Mouse (Mus musculus): ENCODE data around the gene Pcyt1a. TPM values are rescaled to one million over a fixed set of nuclear protein-coding genes. Genes with fewer than 3 reads are reported as not detected.
"Not testable (repeated sequence)": the region's sequence is repeated elsewhere in the genome, so short reads cannot be mapped to it uniquely, and the experiment has no call there.

Gene Pcyt1a
- polyA plus RNA-seq, 1 experiment from 2014 or later = 48.2 TPM

DNA sequence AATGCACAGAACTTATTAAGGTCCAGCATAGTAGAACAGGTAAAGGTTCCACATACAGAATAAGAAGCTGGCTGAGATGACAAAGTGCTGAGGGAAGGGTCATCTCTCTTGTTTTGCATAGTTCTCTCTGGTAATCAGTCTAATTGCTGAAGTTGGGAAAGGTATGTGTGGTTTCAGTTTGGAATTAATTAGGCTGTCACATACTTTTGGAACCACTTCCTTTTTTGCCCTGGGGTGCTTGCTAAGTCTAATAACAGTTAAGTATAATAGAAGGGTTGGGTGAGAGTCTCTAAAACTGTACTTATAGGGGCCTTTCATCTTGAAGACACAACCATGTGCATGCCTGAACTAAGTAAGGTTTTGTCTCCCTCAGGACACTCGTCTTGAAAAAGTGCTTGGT lies 5.9 kb downstream of the Pcyt1a start:
- ATAC-seq (ENCODE audit: low FRiP score) = no peak
- 84% methylated on average over 1 of the region's 1 CpGs for WGBS
- Histone ChIP-seq H3K4me1 (replicated peaks) (peaks cover 11% of the 10 kb centered on the region), H3K4me2 (no peak overlapping the region), H3K36me3 (peaks cover 12% of the 10 kb centered on the region; the same call in 1 of the 2 replicates), H3K9me3 (no peaks in the 10 kb centered on the region), H3K9ac (no peak overlapping the region), H3K27ac (no peak overlapping the region), H3K27me3 (no peaks in the 10 kb centered on the region), H3K4me3 (no peak overlapping the region)

GRCm38 (mm10) chr16:32437266-32437665 lies 6.5 kb downstream of the Pcyt1a start:
- 98% methylated on average over 1 of the region's 1 CpGs for WGBS
- H3K4me3 ChIP-seq = no peak overlapping the region

GRCm38 (mm10) chr16:32441432-32441831 lies 10.7 kb downstream of the Pcyt1a start:
- WGBS = 91% methylated on average over 3 of the region's 3 CpGs
- Histone ChIP-seq H3K4me1 (replicated peaks) (no peaks in the 10 kb centered on the region), H3K36me3 (peaks cover 12% of the 10 kb centered on the region; the same call in 1 of the 2 replicates), H3K27me3 (no peaks in the 10 kb centered on the region), H3K4me3 (no peak overlapping the region), H3K9me3 (no peaks in the 10 kb centered on the region), H3K4me2 (no peak overlapping the region), H3K27ac (no peak overlapping the region), H3K9ac (no peak overlapping the region)
- ATAC-seq (ENCODE audit: low FRiP score) = no peak

More at GRCm38 (mm10) chr16:32437266-32437665, 6.5 kb downstream of the Pcyt1a start:
- peaks cover 5% of the 10 kb centered on the region for H3K4me1 ChIP-seq (replicated peaks)
- H3K27me3 ChIP-seq = no peaks in the 10 kb centered on the region
- H3K4me2 ChIP-seq = no peak overlapping the region
- no peaks in the 10 kb centered on the region for H3K9me3 ChIP-seq
- peaks cover 12% of the 10 kb centered on the region; the same call in 1 of the 2 replicates for H3K36me3 ChIP-seq
- no peak overlapping the region for H3K9ac ChIP-seq
- no peak overlapping the region for H3K27ac ChIP-seq
- ATAC-seq (ENCODE audit: low FRiP score) = no peak

DNA sequence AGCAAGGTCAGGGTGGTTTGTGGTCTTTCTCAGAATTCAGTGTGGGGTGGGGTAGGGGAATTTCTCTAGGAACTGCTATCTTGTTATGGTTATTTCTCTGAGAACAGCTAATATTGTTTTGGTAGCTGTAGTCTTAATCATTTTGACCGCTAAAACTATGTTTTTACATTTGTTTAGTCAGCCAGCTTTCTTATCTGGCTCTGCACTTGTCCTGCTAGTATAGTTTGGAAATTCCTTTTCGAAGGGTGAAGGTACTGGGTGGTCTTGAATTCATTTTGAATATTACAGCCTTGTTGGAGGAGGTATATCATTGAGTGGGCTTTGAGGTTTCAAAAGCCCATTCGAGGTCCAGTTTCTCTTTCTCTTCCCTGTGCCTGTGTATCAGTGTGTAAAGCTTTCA lies 13.9 kb downstream of the Pcyt1a start:
- H3K4me3 ChIP-seq; H3K27me3 ChIP-seq; H3K9ac ChIP-seq; H3K4me2 ChIP-seq; H3K27ac ChIP-seq; H3K4me1 ChIP-seq (replicated peaks); ATAC-seq (ENCODE audit: low FRiP score); H3K9me3 ChIP-seq: not testable (repeated sequence)
- WGBS = 91% methylated on average over 3 of the region's 3 CpGs
- H3K36me3 ChIP-seq = peaks cover 12% of the 10 kb centered on the region; the same call in 1 of the 2 replicates

DNA sequence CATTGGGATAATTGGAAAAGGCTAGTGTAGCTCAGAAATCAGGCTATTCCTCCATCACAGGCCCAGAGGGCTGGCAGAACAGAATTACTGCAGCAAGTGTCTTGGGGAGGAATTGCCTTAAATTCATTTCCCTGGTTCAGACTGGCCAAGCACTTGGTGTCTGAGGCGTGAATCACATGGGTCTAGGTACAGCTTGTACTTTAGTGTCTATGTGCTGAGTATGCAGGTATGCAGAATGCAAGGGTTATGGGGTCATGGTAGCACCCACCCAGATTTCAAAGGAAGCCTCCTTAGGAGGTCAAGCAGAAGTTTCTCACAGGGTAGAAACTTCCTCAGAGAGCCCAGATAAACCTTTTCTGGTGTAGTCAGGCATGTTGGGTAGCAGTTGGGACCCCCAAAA lies 14.8 kb downstream of the Pcyt1a start:
- Histone ChIP-seq H3K27ac (no peak overlapping the region), H3K4me3 (no peak overlapping the region), H3K4me1 (replicated peaks) (no peaks in the 10 kb centered on the region), H3K9me3 (no peaks in the 10 kb centered on the region), H3K9ac (no peak overlapping the region), H3K36me3 (peaks cover 5% of the 10 kb centered on the region; the same call in 1 of the 2 replicates), H3K27me3 (no peaks in the 10 kb centered on the region), H3K4me2 (no peak overlapping the region)
- 92% methylated on average over 1 of the region's 1 CpGs for WGBS
- ATAC-seq (ENCODE audit: low FRiP score) = no peak

DNA sequence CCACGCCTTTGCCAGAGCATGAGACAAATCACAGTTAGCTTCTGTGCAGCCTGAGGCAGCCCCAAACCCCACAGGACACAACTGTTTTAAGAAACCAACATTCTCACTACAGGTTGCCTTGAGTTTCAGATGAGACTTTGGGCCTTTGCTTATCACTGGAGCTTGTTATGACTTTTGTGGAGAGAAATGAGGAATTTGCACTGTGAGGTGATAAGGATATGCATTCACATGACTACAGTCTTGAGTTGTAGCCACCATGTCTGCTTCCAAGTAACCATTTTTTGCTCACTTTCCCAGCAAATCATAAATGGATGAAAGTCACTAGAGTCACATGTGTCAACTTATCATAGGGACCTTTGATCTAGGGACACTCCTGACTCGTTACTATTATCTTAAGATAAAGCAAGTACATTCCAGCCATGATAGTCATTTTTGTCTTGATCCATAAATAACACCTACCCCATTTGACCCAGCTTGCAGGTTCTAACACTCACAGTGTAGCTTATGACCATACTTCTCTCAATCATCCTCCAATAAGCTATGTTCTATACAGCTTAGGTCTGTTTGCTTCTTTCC lies 15.9 kb downstream of the Pcyt1a start:
- WGBS = 84% methylated on average over 2 of the region's 2 CpGs
- Histone ChIP-seq H3K27ac (no peak overlapping the region), H3K9ac (no peak overlapping the region), H3K27me3 (no peaks in the 10 kb centered on the region), H3K9me3 (no peaks in the 10 kb centered on the region), H3K4me2 (no peak overlapping the region), H3K4me1 (replicated peaks) (no peaks in the 10 kb centered on the region), H3K4me3 (no peak overlapping the region), H3K36me3 (peaks cover 1% of the 10 kb centered on the region; the same call in 1 of the 2 replicates)
- no peak for ATAC-seq (ENCODE audit: low FRiP score)

GRCm38 (mm10) chr16:32449665-32450064 lies 18.9 kb downstream of the Pcyt1a start:
- Histone ChIP-seq H3K27ac (no peak overlapping the region), H3K9ac (no peak overlapping the region), H3K27me3 (no peaks in the 10 kb centered on the region), H3K4me2 (no peak overlapping the region), H3K4me3 (no peak overlapping the region), H3K4me1 (replicated peaks) (no peaks in the 10 kb centered on the region), H3K9me3 (no peaks in the 10 kb centered on the region), H3K36me3 (peaks cover 28% of the 10 kb centered on the region)
- ATAC-seq (ENCODE audit: low FRiP score) = no peak
- WGBS = 96% methylated on average over 3 of the region's 3 CpGs

- no peaks in the 10 kb centered on the region for H3K27me3 ChIP-seq
- peaks cover 32% of the 10 kb centered on the region for H3K36me3 ChIP-seq
- no peak overlapping the region for H3K27ac ChIP-seq
- ATAC-seq (ENCODE audit: low FRiP score) = no peak
- no peak overlapping the region for H3K4me2 ChIP-seq
- H3K9ac ChIP-seq = no peak overlapping the region
- H3K4me3 ChIP-seq = no peak overlapping the region
- no peaks in the 10 kb centered on the region for H3K9me3 ChIP-seq
- no peaks in the 10 kb centered on the region for H3K4me1 ChIP-seq (replicated peaks)
- 96% methylated on average over 2 of the region's 2 CpGs for WGBS
These were observed 19.4 kb downstream of the Pcyt1a start for GRCm38 (mm10) chr16:32450133-32450532.

DNA sequence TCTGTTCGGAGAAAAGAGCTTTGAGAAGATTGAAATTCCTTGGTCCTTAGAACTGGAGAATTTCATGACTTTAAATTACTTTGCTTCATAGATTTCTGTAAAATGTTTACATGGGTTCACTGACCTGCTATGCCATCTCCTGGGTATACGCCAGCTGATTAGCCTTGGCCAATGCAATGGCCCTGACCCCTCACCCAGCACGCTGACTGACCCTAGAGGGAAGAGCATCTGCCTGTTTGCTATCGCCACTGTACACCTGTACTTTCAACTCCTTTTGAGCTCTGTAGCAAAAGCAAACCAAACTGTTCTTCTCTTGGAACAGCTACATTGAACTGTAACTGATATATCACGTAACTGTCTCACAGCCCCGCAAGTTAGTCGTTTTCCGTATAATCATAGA lies 22.4 kb downstream of the Pcyt1a start:
- 97% methylated on average over 8 of the region's 8 CpGs for WGBS
- no peaks in the 10 kb centered on the region for H3K4me1 ChIP-seq (replicated peaks)
- H3K27me3 ChIP-seq = no peaks in the 10 kb centered on the region
- peaks cover 47% of the 10 kb centered on the region for H3K36me3 ChIP-seq
- no peak for ATAC-seq (ENCODE audit: low FRiP score)
- H3K4me2 ChIP-seq = no peak overlapping the region
- H3K9ac ChIP-seq = no peak overlapping the region
- no peak overlapping the region for H3K4me3 ChIP-seq
- H3K27ac ChIP-seq = no peak overlapping the region
- H3K9me3 ChIP-seq = no peaks in the 10 kb centered on the region

GRCm38 (mm10) chr16:32454646-32455045 lies 23.9 kb downstream of the Pcyt1a start:
- Histone ChIP-seq H3K9me3 (no peaks in the 10 kb centered on the region), H3K36me3 (peaks cover 50% of the 10 kb centered on the region), H3K4me2 (no peak overlapping the region), H3K27ac (no peak overlapping the region), H3K27me3 (no peaks in the 10 kb centered on the region), H3K9ac (no peak overlapping the region), H3K4me1 (replicated peaks) (no peaks in the 10 kb centered on the region), H3K4me3 (no peak overlapping the region)
- ATAC-seq (ENCODE audit: low FRiP score) = no peak
- WGBS = 86% methylated on average over 5 of the region's 5 CpGs

DNA sequence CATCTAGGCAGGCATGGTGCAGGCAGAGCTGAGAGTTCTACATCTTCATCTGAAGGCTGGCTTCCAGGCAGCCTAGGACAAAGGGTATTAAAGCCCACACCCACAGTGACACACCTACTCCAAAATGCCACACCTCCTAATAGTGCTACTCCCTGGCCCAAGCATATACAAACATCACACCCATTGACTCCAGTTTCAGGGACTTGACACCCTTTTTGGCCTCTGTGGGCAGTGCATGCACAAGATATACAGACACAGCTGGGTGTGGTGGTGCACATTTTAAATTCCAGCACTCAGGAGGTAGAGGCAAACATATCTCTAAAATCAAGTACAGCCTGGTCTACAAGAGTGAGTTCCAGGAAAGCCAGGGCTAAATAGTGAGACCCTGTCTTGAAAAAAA lies 25.4 kb downstream of the Pcyt1a start:
- Histone ChIP-seq H3K36me3 (peaks cover 50% of the 10 kb centered on the region), H3K4me3 (no peak overlapping the region)

GRCm38 (mm10) chr16:32456761-32457160 lies 26.0 kb downstream of the Pcyt1a start:
- Histone ChIP-seq H3K36me3 (peaks cover 48% of the 10 kb centered on the region), H3K4me2 (no peak overlapping the region), H3K4me3 (no peak overlapping the region), H3K4me1 (replicated peaks) (no peaks in the 10 kb centered on the region), H3K9ac (no peak overlapping the region), H3K27ac (no peak overlapping the region), H3K9me3 (no peaks in the 10 kb centered on the region), H3K27me3 (no peaks in the 10 kb centered on the region)
- ATAC-seq (ENCODE audit: low FRiP score) = no peak
- WGBS = 100% methylated on average over 1 of the region's 1 CpGs

More for the DNA sequence above, 25.4 kb downstream of the Pcyt1a start:
- Histone ChIP-seq H3K4me1 (replicated peaks) (no peaks in the 10 kb centered on the region), H3K27ac (no peak overlapping the region), H3K27me3 (no peaks in the 10 kb centered on the region), H3K9ac (no peak overlapping the region), H3K4me2 (no peak overlapping the region), H3K9me3 (no peaks in the 10 kb centered on the region)
- ATAC-seq (ENCODE audit: low FRiP score) = no peak

GRCm38 (mm10) chr16:32457589-32458386 lies 27.1 kb downstream of the Pcyt1a start:
- Histone ChIP-seq H3K9me3 (no peaks in the 10 kb centered on the region), H3K4me2 (no peak overlapping the region), H3K27me3 (no peaks in the 10 kb centered on the region), H3K36me3 (peaks cover 47% of the 10 kb centered on the region), H3K4me1 (replicated peaks) (no peaks in the 10 kb centered on the region), H3K4me3 (no peak overlapping the region), H3K27ac (no peak overlapping the region), H3K9ac (no peak overlapping the region)
- no peak for ATAC-seq (ENCODE audit: low FRiP score)
- 71% methylated on average over 10 of the region's 10 CpGs for WGBS

Data from hindbrain, embryonic 13.5 days (tissue).